Mouse (Mus musculus): Measurements from ENCODE around the gene Klk8.

- TF ChIP-seq POLR2A (IDR thresholded peaks at IDR 0.05; ENCODE audit: borderline replicate concordance, low read depth, low read length) (no peak), CTCF (IDR thresholded peaks at IDR 0.05; ENCODE audit: low read depth, low read length) (no peak)
These were observed 12.1 kb upstream of the Klk8 start for GRCm38 (mm10) chr7:43785286-43785685.
